In genomic region chr15:67044806-67045205, GRCm38 (mm10) we compare ENCODE assay signal across 12 mouse cellular contexts.
"Had no signal": no experiment of that assay in that cellular context is flagged by ENCODE, and none has a peak within 500 bp of the region (broad histone marks: within the 10 kb centered on the region; RNA-seq: fewer than 3 reads in every experiment).

No protein-coding gene starts in this region.

- H3K9me3 ChIP-seq: limb, embryonic 15.5 days; liver, embryonic 15.5 days; midbrain, embryonic 10.5 days; neural tube, embryonic 15.5 days had no signal

- H3K4me3 ChIP-seq: limb, embryonic 15.5 days; liver, embryonic 15.5 days; midbrain, embryonic 10.5 days; myocyte; neural tube, embryonic 15.5 days had no signal

- H3K36me3 ChIP-seq: limb, embryonic 15.5 days; liver, embryonic 15.5 days; midbrain, embryonic 10.5 days; neural tube, embryonic 15.5 days had no signal

- H3K9ac ChIP-seq: limb, embryonic 15.5 days; liver, embryonic 15.5 days; lung, embryonic 14.5 days; neural tube, embryonic 15.5 days had no signal

- H3K27me3 ChIP-seq: limb, embryonic 15.5 days; neural tube, embryonic 15.5 days had no signal

- H3K27ac ChIP-seq: limb, embryonic 15.5 days; liver, embryonic 15.5 days; midbrain, embryonic 10.5 days; neural tube, embryonic 15.5 days had no signal

- DNase-seq: layer of hippocampus, adult 9-11 months; layer of hippocampus, postnatal 36 days; lung, postnatal 4 days; midbrain, embryonic 14.5 days; right cerebral cortex, adult 18-20 months; right cerebral cortex, postnatal 25 days had no signal

- H3K4me2 ChIP-seq: limb, embryonic 15.5 days; liver, embryonic 15.5 days; lung, embryonic 14.5 days; neural tube, embryonic 15.5 days had no signal
